Comparison of ENCODE assay signal across 16 mouse cellular contexts in the genomic region with DNA sequence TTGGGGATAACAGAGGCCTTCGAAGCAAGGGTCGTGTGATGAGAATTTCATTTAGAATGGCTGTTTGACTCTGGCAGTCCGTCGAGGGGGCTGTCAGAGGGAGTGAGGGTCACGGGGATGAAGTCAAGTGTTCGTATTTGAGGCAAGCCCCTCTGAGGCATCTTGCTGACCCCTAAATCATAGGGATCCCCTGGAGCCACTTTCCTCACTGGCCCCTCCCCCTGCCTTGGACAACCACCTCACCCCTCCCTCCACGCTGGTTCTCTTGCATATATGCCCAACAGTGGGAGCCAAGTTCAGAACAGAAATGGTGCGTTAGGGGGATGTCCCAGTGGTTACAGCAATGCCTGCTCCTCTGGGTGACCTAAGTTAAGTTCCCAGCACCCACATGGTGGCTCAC.
"Had no signal": no experiment of that assay in that cellular context is flagged by ENCODE, and none has a peak within 500 bp of the region (broad histone marks: within the 10 kb centered on the region; RNA-seq: fewer than 3 reads in every experiment).

No protein-coding gene starts in this region.

- DNase-seq: heart, postnatal 10 days; heart, postnatal 14 days; heart, postnatal 36 days; heart, postnatal 4 days; kidney, adult 11 months; kidney, adult 18-20 months; kidney, adult 2 months; kidney, adult 8-10 months; kidney, adult 9 months; kidney, postnatal 10 days; kidney, postnatal 14 days; kidney, postnatal 25 days; kidney, postnatal 36 days; kidney, postnatal 4 days; layer of hippocampus, adult 9-11 months; layer of hippocampus, postnatal 36 days had no signal
